Mouse (Mus musculus) heart, adult 11 months (tissue): ENCODE measurements around the gene Lamtor4.

Experiments
- DNase-seq: peaks from one replicate; pipeline ENCODE4 v3.0.0; 2022

The Lamtor4 gene

GRCm38 (mm10) chr5:138262001-138262400 lies 6.7 kb downstream of the Lamtor4 start:
- DNase-seq, result peak; percentile 97

DNA sequence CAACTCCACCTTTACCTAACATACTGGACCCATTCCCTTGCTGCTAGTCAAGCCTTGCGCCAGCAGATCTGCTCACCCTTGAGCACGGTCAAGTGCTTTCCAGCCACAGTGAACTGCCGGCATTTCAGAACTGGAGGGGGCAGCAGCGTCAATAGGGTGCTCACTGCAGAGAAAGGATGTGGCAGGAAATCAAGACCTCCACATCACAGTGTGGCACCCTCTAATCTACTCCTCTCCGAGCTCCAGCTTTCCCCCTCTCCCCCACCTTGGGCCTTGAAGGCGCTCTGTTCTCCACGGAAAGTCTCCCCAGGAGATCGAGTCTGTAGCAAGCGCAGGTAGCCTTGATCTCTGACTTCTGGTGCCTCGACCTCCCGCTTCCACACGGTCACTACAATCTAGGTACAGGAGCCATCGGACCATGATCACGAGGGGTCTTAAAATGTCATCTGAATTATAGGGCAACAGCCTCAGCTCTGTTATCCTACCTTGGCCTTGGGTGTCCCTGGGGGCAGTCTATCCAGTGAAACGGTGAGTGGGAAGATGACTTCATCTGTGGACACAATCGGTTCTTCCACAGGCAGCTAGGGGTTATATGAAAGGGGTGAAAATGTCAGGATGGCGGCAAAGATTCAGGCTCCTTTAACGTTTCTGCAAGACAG lies 7.4 kb downstream of the Lamtor4 start:
- peak; percentile 91 for DNase-seq

DNA sequence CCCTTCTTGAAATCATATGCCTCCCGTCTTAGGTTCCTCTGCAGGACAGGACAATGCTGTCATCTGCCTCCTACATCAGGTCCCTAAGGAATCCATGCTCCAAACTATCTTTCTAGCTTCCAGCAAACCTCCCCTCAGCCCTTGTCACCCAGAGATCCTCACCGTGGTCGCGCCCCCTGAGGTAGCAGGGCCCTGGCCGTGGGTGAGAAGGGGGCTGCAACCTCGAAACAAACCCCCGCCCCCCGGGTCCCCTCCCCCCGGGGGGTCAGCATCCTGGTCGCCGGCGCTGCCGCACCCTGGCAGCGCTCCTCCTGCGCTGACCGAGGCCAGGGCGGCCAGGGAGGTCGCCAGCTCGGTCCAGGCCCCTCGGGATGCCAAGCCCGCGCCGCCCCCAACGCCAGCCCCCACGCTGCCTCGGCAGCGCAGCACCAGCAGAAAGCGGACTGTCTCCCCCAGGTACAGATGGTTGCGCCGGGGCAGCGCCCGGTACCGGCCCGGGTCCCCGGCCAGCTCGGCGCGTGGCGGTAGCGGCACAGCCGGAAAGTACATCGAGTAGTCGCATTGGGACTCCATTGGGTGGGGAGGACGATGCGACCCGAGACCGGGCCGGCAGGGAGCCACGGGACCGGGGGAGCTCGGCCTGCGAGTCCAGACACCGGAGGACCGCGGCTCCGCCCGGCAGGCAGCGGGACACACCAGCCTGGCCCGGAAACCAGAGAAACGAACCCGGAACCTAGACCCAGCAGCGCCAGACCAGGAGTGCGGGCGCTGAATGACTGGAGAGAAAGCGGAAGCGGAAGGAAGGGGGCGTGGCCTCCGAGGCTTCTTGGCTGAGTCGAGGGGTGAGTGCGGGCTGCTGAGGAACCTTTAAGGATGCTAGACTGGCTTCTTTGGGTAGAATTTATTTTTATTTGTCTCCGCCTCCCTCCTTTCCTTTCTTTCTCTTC lies 8.3 kb downstream of the Lamtor4 start, which contains the start of gene BC037034:
BC037034 (minus strand) TSS at position 774 of the 947 bp plus-strand sequence.
- peak; percentile 99 for DNase-seq

DNA sequence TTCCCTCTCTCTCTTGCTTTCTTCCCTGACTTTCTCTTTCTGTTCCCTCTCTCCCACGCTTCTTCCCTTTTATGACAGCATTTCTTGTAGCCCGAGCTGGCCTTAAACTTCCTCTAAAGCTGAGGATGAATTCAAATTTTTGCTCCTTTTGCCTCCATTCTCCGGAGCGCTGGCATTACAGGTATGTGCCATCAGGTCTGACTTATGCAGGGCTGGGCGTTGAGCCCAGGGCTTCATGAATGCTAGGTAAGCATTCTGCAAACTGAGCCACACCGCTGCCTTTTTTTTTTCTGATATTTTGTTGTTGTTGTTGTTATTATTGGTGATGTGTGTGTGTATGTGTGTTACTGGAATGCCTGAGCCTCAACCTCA lies 8.9 kb downstream of the Lamtor4 start:
- peak; percentile 86 for DNase-seq

DNA sequence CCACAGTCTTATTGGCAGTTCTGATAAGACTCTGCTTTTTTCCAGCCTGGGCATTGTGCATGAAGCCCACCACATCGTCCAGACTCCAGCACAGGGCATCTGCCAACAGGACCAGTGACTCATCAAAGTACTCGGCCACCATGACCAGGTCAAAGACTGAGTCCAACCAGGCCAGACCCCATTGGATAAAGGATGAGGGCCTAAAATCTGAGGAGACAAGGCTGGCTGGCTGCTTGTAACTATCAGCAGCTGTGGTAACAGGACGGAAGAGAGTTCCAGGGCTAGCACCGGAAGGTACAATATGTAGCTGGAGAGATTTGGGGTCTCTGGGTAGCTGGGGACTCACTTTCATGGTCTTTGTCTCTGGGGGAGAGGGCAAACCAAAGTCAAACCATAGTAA lies 10.4 kb downstream of the Lamtor4 start:
- peak; percentile 87 for DNase-seq

DNA sequence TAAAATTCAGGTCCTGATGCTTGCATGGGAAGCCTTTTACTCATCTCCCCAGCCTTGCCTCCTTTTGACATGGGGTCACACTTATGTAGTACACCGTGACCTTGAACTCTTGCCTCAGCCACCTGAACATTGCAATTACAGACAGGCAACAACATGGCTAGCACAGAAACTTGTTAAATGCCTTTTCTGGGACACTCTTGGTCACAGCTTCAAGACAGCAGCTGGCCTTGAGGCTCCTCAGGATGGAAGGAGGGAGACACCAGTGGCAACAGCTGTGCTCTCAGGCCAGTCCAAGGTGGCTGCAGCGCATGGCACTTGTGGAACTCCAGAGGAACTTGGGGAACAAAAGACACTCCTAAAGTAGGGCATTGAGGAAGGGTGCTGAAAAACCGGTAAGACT lies 11.8 kb downstream of the Lamtor4 start:
- peak; percentile 66 for DNase-seq

GRCm38 (mm10) chr5:138268980-138269379 lies 13.7 kb downstream of the Lamtor4 start:
- DNase-seq, result peak; percentile 12

DNA sequence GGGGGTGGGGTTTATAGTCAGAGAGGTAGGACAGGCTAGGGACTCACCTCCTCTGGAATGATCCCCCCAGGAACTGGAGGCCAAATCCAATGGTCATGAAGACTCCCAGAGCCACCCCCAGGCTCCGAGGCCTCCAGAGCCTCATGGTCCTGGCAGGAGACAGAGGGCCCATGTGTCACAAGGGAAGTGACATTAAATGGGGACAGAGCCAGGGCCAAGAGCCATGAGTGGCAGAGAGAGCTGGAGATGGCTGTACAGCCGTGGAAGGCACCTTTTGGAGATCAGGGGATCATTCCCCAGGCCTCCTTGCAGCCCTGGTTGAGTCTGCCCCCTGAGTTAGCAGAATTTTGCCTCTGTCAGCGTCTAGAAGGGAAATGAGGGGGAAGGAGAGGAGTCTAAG lies 15.9 kb downstream of the Lamtor4 start:
- DNase-seq, result peak; percentile 85

- peak; percentile 93 for DNase-seq
These were observed 17.2 kb downstream of the Lamtor4 start, which contains the start of gene Gal3st4 for GRCm38 (mm10) chr5:138272409-138272923. Gene Gal3st4 (minus strand): TSS chr5:138272840.

GRCm38 (mm10) chr5:138274186-138274585 lies 18.9 kb downstream of the Lamtor4 start:
- peak; percentile 85 for DNase-seq

DNA sequence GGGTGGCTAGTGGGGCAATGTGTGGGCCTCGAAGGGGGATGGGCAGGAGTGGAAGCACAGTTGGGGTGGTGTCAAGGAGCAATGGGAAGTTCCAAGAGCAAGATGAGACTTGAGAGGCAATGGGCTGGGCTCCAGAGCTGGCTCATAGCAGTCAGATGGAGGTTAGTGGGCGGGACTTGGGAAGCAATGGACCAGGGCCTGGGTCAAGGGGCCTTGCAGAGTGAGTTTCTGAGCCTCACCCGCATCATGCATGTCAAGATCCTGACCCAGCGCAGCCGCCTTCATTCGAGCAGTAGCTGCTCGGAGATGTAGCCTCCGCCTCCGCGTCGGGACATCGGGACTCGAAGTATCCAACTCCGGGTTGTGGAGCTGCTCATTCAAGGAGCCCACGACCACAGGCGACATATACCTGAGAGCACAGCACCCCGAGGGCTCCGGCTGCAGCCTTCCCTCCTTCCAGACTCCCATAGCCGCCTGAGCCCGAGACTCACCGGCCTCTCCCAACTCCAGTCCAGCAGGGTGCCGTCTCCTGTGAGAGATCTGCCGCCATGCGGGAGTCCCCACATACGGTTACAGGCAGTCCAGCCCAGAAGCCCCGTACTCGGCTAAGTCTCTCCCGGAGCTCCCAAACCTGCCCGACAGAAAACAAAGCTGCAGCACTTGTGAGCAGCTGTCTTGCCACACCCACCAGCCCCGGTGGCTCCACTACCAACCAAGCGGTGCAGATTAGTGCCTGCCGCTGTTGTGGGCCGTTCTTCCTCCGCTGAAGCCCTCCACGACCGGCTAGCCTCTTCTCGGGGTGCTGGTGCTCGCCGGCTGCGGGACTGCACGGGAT lies 20.2 kb downstream of the Lamtor4 start:
- peak; percentile 76 for DNase-seq

DNA sequence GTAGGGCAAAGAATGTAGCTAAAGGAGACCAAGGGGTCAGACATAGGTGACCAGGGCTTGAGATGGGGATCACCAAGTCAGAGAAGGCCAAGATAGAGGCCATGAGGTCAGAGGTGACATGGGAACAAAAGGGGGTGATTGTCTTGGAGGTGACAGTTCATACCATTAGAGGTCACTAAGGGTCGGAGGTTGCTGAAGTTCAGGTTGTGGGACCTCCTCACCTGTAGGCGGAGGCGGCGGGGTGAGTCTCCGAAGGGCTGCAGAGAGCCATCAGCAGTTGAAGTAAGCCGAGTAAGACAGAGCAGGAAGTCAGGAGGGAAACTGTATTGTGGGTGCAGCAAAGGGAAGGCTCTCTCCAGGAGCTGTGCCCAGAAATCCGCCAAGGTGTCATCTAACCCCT lies 22.7 kb downstream of the Lamtor4 start:
- DNase-seq, result peak; percentile 81

GRCm38 (mm10) chr5:138279585-138280424 lies 24.5 kb downstream of the Lamtor4 start, which contains the start of the genes Gm43720, Gpc2 and Stag3:
Gene Gm43720 (minus strand): TSS chr5:138279958.
Gene Gpc2 (minus strand): TSS chr5:138280005.
Gene Stag3 (plus strand): TSS chr5:138280240.
- peak; percentile 99 for DNase-seq

DNA sequence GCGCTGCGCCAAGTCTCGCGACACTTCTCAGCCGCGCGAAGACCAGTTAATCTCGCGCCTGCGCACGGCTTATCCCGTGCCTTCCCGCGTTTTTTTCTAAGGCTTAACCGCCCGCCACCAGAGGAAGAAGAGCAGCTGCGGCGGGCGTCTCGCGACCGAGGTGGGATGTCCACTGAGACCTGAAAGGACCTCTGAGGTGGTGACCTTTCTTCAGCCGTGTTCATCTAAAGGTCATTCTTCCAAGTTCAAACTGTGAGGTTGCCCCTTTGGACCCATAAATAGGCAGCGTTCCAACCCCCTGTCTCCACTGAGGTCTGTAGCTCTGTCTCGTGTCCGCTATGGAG lies 25.1 kb downstream of the Lamtor4 start:
- no peak for DNase-seq

- peak; percentile 67 for DNase-seq
These were observed 25.5 kb downstream of the Lamtor4 start for GRCm38 (mm10) chr5:138280829-138281228.

GRCm38 (mm10) chr5:138281798-138282197 lies 26.5 kb downstream of the Lamtor4 start:
- DNase-seq, result peak; percentile 73

DNA sequence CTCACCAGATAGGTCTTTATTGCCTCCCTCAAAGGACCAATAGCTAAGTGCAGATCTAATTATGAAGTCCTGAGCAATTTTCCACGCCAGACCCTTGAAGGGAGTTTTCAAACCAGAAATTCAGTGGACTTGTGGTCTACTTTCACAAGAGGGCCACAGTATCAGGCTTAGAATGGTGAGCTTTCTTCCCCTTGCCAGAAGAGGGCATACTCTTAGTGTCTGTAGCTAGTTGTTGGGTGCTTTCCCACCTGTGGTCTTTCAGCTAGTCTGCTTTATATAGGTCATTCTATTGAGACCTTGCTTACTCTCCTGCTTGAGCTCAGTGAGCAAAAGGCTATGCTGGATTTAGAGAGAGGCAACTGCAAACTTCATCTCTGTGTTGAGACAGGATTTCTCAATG lies 28.3 kb downstream of the Lamtor4 start:
- DNase-seq, result peak; percentile 40

- no peak for DNase-seq
These were observed 32.6 kb downstream of the Lamtor4 start for GRCm38 (mm10) chr5:138287861-138288260.

DNA sequence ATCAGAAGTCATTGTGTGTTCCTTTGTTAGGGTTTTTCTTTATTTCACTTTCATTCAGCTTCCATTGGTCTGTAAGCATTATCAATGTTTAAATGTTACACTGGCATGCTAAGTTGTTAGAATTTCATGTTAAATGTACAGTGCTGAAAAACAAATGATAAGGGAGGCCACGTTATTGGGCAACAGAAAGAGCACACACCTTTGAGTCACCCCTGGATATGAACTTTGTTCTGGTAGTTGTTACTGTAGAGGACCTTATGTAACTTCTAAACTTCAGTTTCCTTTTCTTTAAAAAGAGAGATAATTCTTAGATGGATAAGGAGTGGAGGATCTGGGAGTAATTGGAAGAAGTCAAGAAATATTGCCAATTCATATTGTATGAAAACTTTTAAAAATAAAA lies 36.4 kb downstream of the Lamtor4 start:
- no peak for DNase-seq

GRCm38 (mm10) chr5:138294158-138294557 lies 38.9 kb downstream of the Lamtor4 start:
- no peak for DNase-seq

DNA sequence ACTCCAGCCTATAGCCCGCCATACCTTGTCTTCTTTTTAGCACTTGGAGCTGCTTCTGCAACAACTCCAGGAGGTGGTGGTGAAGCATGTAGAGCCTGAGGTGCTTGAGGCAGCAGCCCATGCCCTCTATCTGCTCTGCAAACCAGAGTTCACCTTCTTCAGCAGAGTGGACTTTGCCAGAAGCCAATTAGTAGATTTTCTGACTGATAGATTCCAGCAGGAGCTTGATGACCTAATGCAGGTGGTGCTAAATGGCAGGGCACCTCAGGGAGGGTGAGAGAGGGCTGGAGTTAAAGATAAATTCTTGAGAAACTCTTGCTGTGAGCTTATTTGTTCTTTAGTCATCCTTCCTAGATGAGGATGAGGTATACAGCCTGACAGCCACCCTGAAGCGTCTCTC lies 44.3 kb downstream of the Lamtor4 start:
- peak; percentile 54 for DNase-seq
